Mouse (Mus musculus): Measurements from ENCODE around the gene Prr22. TPM values are rescaled to one million over a fixed set of nuclear protein-coding genes. Genes with fewer than 3 reads are reported as not detected.

Prr22 gene
- polyA plus RNA-seq, 1 experiment: not detected

DNA sequence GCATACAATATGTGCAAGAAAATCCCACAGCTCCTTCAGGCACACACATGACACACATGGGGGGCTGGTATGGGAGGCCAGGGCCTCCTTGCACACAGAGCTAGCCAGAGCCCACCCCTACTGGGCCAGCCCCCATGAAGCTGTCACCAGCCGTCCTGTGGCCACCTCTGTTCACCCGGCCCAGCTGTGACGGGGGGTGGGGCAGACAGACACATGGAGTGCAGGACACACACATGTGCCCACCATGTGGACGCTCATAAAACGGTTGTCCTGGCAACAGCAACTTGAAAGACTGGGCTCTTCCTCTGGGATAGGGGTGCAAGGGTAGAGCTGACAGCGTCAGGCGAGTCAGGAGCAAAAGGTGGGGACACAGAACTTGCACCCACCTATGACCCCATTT is 10.8 kb upstream of the Prr22 start:
- Histone ChIP-seq H3K4me3 (ENCODE audit: insufficient read depth, low read length) (no peak overlapping the region), H3K27ac (ENCODE audit: insufficient read depth, low read length) (no peak overlapping the region), H3K4me1 (ENCODE audit: control insufficient read depth, insufficient read depth, low read length) (no peaks in the 10 kb centered on the region; the same call in 1 of the 2 replicates)
- TF ChIP-seq POLR2A (IDR thresholded peaks at IDR 0.05; ENCODE audit: low read depth, low read length) (no peak), CTCF (IDR thresholded peaks at IDR 0.05; ENCODE audit: borderline replicate concordance, insufficient read depth, low read length) (no peak)

DNA sequence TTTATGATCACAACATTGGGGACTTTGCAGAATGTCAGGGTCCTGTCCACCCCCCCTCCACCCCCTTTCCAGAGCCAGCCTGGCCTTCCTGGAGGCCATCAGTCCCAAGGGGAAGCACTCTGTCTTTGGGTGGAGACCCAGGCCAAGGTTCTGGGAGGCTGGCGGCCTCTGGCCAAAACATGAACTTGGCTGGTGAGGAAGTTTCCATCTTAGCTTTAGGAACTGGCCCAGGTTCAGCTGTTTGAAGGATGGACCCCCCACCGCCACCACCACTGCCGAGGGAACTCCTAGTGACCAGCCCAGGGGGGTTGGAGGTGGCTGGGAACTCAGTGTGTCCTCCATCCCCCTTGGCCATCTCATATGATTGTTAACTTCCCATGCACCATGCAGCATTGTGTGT is 9.0 kb upstream of the Prr22 start:
- Histone ChIP-seq H3K27ac (ENCODE audit: insufficient read depth, low read length) (no peak overlapping the region), H3K4me1 (ENCODE audit: control insufficient read depth, insufficient read depth, low read length) (no peaks in the 10 kb centered on the region; the same call in 1 of the 2 replicates), H3K4me3 (ENCODE audit: insufficient read depth, low read length) (no peak overlapping the region)
- TF ChIP-seq POLR2A (IDR thresholded peaks at IDR 0.05; ENCODE audit: low read depth, low read length) (no peak), CTCF (IDR thresholded peaks at IDR 0.05; ENCODE audit: borderline replicate concordance, insufficient read depth, low read length) (no peak)

- peak overlapping the region; percentile 29 for H3K4me3 ChIP-seq (ENCODE audit: insufficient read depth, low read length)
- no peak overlapping the region for H3K27ac ChIP-seq (ENCODE audit: insufficient read depth, low read length)
- no peak for TF ChIP-seq CTCF (IDR thresholded peaks at IDR 0.05; ENCODE audit: borderline replicate concordance, insufficient read depth, low read length)
- peak; percentile 70 for TF ChIP-seq POLR2A (IDR thresholded peaks at IDR 0.05; ENCODE audit: low read depth, low read length)
- no peaks in the 10 kb centered on the region; the same call in 1 of the 2 replicates for H3K4me1 ChIP-seq (ENCODE audit: control insufficient read depth, insufficient read depth, low read length)
Measured at GRCm38 (mm10) chr17:56761991-56762410, 8.0 kb upstream of the Prr22 start.

DNA sequence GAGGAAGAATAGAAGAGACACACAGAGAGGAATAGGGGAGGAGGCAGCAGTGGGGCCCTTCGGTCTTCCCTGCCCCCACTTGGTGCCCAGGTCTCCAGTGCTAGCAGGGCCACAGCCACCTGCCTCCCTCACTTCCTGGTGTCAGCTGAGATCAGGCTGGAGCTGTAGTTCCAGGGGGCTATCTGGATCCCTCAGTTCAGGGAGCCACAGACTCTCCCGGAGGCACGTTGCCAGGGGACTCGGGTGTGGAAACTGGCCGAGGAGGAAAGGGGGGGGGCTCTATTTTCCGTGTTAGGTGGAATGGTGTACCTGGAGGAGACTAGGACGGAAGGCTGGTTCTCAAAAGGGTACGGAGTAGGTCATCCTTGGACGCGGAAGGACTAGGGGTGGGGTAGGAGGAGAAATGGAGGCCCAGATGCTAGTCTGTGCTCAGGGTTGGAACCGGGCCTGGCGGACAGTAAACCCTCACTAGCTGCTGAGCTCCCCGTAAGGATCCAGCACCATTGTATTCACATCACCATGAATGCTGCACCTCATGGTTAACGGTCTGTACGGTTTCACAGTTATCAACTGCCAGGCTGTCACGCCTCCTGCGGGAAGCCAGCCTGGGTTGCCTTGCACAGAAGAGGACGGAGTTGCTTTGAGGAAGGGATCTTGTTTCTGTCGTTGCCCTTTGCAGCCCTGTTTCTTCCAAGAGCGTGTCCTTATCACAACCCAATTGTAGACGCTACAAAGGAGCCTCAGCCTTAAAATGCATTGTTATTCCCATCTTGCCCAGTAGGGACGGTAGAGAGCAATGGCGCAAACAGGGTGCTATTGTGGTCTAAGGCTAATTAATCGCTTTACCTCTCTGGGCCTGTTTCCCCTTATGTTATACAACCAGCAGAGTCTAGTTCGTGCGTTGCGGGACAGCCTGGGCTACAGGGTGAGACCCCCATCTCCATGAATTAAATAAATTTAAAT is 7.0 kb upstream of the Prr22 start:
- Histone ChIP-seq H3K27ac (ENCODE audit: insufficient read depth, low read length) (no peak overlapping the region), H3K4me3 (ENCODE audit: insufficient read depth, low read length) (no peak overlapping the region), H3K4me1 (ENCODE audit: control insufficient read depth, insufficient read depth, low read length) (no peaks in the 10 kb centered on the region; the same call in 1 of the 2 replicates)
- no peak for TF ChIP-seq POLR2A (IDR thresholded peaks at IDR 0.05; ENCODE audit: low read depth, low read length)
- TF ChIP-seq CTCF (IDR thresholded peaks at IDR 0.05; ENCODE audit: borderline replicate concordance, insufficient read depth, low read length): peak; percentile 63; the same call in 1 of the 2 replicates

DNA sequence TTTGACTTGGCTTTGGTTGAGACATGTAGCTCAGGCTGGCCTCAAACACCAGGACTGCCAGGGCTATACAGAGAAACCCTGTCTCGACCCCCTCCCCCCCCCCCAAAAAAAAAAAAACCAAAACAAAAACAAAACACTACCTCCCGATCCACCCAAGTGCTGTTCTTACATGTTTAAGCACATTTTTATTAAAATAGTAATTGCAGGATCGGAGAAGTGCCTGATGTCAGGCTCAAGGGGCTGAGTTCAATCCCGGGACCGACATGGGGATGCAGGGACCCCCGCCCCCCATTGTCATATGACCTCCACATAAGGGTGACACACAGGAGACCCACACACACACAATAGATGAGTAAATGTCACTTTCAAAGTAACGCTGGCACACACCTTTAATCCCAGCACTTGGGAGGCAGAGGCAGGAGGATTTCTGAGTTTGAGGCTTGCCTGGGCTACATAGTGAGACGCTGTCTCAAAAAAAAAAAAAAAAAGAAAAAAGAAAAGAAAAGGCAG is 6.3 kb upstream of the Prr22 start:
- TF ChIP-seq CTCF (IDR thresholded peaks at IDR 0.05; ENCODE audit: borderline replicate concordance, insufficient read depth, low read length): no peak
- no peak for TF ChIP-seq POLR2A (IDR thresholded peaks at IDR 0.05; ENCODE audit: low read depth, low read length)
- Histone ChIP-seq H3K27ac (ENCODE audit: insufficient read depth, low read length) (no peak overlapping the region), H3K4me1 (ENCODE audit: control insufficient read depth, insufficient read depth, low read length) (no peaks in the 10 kb centered on the region; the same call in 1 of the 2 replicates), H3K4me3 (ENCODE audit: insufficient read depth, low read length) (peak overlapping the region; percentile 81; the same call in 1 of the 2 replicates)

DNA sequence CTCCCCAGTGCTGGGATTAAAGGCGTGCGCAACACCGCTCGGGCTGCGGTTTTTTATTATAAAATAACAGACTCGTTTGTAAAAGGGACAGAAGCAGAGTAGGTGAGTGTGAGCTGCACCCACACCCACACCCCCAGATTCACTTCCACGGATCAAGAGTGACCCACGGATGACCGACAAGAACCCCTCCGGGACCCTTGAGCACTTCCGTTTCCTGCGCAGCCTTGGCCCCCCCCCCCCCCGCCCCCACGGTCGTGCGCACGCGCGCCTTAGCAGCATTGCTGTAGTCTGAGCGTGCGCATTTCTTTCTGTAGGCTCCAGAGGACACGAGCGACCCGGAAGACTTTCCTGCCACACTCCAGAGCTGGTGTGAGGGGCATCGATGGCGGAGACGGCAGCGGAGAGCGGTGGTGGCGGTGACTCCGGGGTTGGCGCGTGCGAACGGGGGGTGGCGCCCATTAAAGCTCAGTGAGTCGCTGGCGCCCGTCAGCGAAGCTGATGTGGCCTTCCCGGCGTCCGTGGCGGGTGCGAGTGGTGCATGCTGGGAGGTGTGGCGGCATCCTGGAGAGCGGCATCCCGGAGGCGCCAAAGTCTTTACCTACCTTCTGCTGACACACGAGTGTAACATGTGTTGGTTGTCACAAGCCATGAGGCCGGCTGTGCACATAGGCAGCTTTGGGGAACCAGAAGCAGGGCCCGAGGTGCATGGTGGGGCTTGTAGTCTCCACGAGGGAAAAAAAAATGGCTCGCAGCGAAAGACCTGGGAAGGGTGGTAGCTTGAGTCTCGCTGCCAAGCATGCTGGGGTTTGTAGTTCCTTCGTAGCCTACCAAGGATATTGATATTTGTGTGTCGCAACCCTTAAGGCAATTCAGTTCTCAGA is 5.3 kb upstream of the Prr22 start, which contains the start of gene Dus3l:
Gene Dus3l (plus strand): TSS at position 284 of the 881 bp plus-strand sequence.
- TF ChIP-seq CTCF (IDR thresholded peaks at IDR 0.05; ENCODE audit: borderline replicate concordance, insufficient read depth, low read length) (no peak), POLR2A (IDR thresholded peaks at IDR 0.05; ENCODE audit: low read depth, low read length) (peak; percentile 61)
- no peaks in the 10 kb centered on the region; the same call in 1 of the 2 replicates for H3K4me1 ChIP-seq (ENCODE audit: control insufficient read depth, insufficient read depth, low read length)
- H3K27ac ChIP-seq (ENCODE audit: insufficient read depth, low read length): peak within 1 kb of the TSS; percentile 92
- H3K4me3 ChIP-seq (ENCODE audit: insufficient read depth, low read length): peak within 1 kb of the TSS; percentile 81

DNA sequence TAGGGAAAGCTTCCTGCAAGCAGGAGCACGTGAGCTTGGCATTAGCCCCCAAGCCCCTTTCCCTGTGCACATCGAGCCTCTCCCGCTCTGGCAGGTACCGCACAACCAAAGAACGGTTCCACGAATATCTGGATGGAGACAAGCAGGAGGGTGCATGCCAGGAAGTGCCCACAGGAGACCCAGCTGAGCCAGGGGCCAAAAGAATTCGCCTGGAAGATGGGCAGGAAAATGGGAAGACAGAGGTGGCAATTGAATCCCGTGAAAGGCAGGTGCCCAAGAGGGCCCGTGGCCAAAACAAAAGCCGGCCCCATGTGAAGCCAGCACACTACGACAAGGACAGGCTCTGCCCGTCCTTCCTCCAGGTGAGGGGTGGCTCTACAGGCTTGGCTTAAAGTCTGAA is 4.6 kb upstream of the Prr22 start:
- no peak overlapping the region for H3K27ac ChIP-seq (ENCODE audit: insufficient read depth, low read length)
- H3K4me1 ChIP-seq (ENCODE audit: control insufficient read depth, insufficient read depth, low read length): no peaks in the 10 kb centered on the region; the same call in 1 of the 2 replicates

GRCm38 (mm10) chr17:56766631-56767405 is 3.2 kb upstream of the Prr22 start:
- TF ChIP-seq POLR2A (IDR thresholded peaks at IDR 0.05; ENCODE audit: low read depth, low read length): no peak
- TF ChIP-seq CTCF (IDR thresholded peaks at IDR 0.05; ENCODE audit: borderline replicate concordance, insufficient read depth, low read length): no peak
- Histone ChIP-seq H3K4me1 (ENCODE audit: control insufficient read depth, insufficient read depth, low read length) (no peaks in the 10 kb centered on the region; the same call in 1 of the 2 replicates), H3K4me3 (ENCODE audit: insufficient read depth, low read length) (no peak overlapping the region), H3K27ac (ENCODE audit: insufficient read depth, low read length) (no peak overlapping the region)

More for the DNA sequence above, 4.6 kb upstream of the Prr22 start:
- peak overlapping the region; percentile 81 for H3K4me3 ChIP-seq (ENCODE audit: insufficient read depth, low read length)
- TF ChIP-seq POLR2A (IDR thresholded peaks at IDR 0.05; ENCODE audit: low read depth, low read length) (no peak; the same call in 1 of the 2 replicates), CTCF (IDR thresholded peaks at IDR 0.05; ENCODE audit: borderline replicate concordance, insufficient read depth, low read length) (no peak)
